Mouse (Mus musculus): ENCODE measurements around the gene Olfr1200.

Olfr1200 gene

GRCm38 (mm10) chr2:88770388-88770787, at the start of gene Olfr1200:
Gene Olfr1200 (minus strand): TSS chr2:88770488.
- DNase-seq (ENCODE audit: low read depth, low spot score): no peak

- no peak for DNase-seq (ENCODE audit: low read depth, low spot score)
These were observed 43.9 kb upstream of the Olfr1200 start, which contains the start of gene Olfr1202 for GRCm38 (mm10) chr2:88814196-88814595. Gene Olfr1202 (plus strand): TSS chr2:88814496.

DNA sequence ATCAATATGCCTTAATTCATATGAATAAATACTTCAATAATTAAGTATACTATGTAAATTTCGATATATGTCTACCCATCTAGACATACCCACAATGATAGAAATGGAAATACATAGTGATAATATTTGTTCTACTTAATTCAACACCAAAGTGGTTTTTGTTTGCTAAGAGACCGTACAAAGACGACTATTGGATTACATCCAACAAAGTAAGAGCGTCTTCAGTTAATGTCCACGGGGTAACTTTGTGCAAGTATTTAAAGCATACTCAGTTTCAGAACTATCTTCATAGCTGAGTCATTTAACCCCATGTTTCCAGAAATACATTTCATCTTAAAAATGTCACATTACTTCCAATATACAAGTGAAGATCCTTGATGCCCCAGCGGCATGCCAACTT, 22.4 kb upstream of the Olfr1200 start, which contains the start of gene Olfr1201:
TSS of gene Olfr1201 (plus strand) at position 301 of the 400 bp plus-strand sequence.
- DNase-seq (ENCODE audit: low read depth, low spot score): no peak

GRCm38 (mm10) chr2:88760369-88760768, 9.9 kb downstream of the Olfr1200 start, which contains the start of gene Olfr1199:
Gene Olfr1199 (minus strand): TSS chr2:88760469.
- no peak for DNase-seq (ENCODE audit: low read depth, low spot score)

GRCm38 (mm10) chr2:88751270-88751669, 19.0 kb downstream of the Olfr1200 start, which contains the start of gene Olfr1198:
Gene Olfr1198 (minus strand): TSS chr2:88751370.
- DNase-seq (ENCODE audit: low read depth, low spot score): no peak

- no peak for DNase-seq (ENCODE audit: low read depth, low spot score)
These were observed 26.9 kb downstream of the Olfr1200 start for GRCm38 (mm10) chr2:88743379-88743778.

- DNase-seq (ENCODE audit: low read depth, low spot score): no peak
These were observed 38.0 kb downstream of the Olfr1200 start, which contains the start of gene Olfr1197 for GRCm38 (mm10) chr2:88732266-88732665. Gene Olfr1197 (minus strand): TSS chr2:88732366.
